In the genomic region with DNA sequence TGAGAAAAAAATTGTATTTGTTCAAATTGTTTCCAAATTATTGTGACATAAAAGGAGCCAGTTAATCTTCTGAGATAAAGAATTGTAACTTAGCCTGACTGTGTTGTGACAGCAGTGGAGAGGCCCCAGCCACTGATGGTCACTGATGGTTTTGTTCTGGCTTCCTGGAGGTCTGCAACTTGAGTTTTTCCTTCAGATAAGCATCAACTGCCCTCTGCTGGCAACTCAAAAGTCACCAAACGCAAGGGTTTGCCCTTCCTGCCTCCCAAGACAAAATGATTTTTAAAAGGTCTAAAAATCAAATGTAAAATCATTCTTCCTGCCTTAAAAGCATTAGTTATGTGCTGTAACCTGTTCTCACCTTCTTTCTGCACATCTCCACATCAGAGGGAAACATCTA, we compare ENCODE assay signal across 10 mouse cellular contexts.
DNase-seq lines count a peak whose midpoint lies in the region; ATAC-seq and TF ChIP-seq lines count a peak whose summit lies in the region.
"Had no signal": no experiment of that assay in that cellular context is flagged by ENCODE, and none has a peak within 500 bp of the region (broad histone marks: within the 10 kb centered on the region; RNA-seq: fewer than 3 reads in every experiment).

No protein-coding gene starts in this region.

- 0 out of 2 replicates have a peak, but pooled peaks cover 4% of the 10 kb centered on the region for H3K9me3 ChIP-seq in intestine, embryonic 14.5 days (ENCODE audit: control insufficient read depth, low read length)
- H3K9me3 ChIP-seq in intestine, embryonic 16.5 days (ENCODE audit: control insufficient read depth, low read length), result no peaks in the 10 kb centered on the region
- H3K9me3 ChIP-seq in CH12.LX (replicated peaks; ENCODE audit: low read length), result no peaks in the 10 kb centered on the region
- H3K9me3 ChIP-seq: hindbrain, embryonic 15.5 days had no signal

- no peak overlapping the region for H3K9ac ChIP-seq in intestine, embryonic 14.5 days (ENCODE audit: low read length)
- no peak overlapping the region for H3K9ac ChIP-seq in intestine, embryonic 16.5 days (ENCODE audit: low read depth, low read length)
- H3K9ac ChIP-seq in CH12.LX (ENCODE audit: insufficient read depth, low read depth), result no peak overlapping the region
- H3K9ac ChIP-seq: hindbrain, embryonic 15.5 days had no signal

- H3K4me3 ChIP-seq in intestine, embryonic 14.5 days (ENCODE audit: low read depth, low read length), result no peak overlapping the region
- no peak overlapping the region for H3K4me3 ChIP-seq in intestine, embryonic 16.5 days (ENCODE audit: low read length)
- H3K4me3 ChIP-seq in CH12.LX (replicated peaks in 1 of 3; ENCODE audit: low read depth in 2 of 3, low read length in 2 of 3, poor library complexity in 1 of 3), result no peak overlapping the region
- H3K4me3 ChIP-seq: hindbrain, embryonic 15.5 days had no signal

- TF ChIP-seq CTCF in CH12.LX (conservative IDR thresholded peaks at IDR 0.05 in 1 of 2, IDR thresholded peaks at IDR 0.05 in 1 of 2; ENCODE audit: low read depth in 2 of 2, low read length in 2 of 2), result peak; percentile 32 to 73; a peak in 2 of 4 replicates

- in situ Hi-C loops in CH12.LX (cut with MboI; ENCODE audit: low pct_ligation_motif_present, low pct_unique_long_range_greater_than_20kb, low sequenced_read_pairs), result no loop called here

- TF ChIP-seq POLR2A in CH12.LX (IDR thresholded peaks at IDR 0.05; ENCODE audit: low read depth, low read length), result no peak

- no peaks in the 10 kb centered on the region for H3K36me3 ChIP-seq in intestine, embryonic 14.5 days (ENCODE audit: control insufficient read depth, insufficient read depth, low read length)
- no peaks in the 10 kb centered on the region for H3K36me3 ChIP-seq in intestine, embryonic 16.5 days (ENCODE audit: control insufficient read depth, insufficient read depth, low read length)
- no peaks in the 10 kb centered on the region for H3K36me3 ChIP-seq in CH12.LX (replicated peaks in 1 of 2; ENCODE audit: control insufficient read depth in 1 of 2, insufficient read depth in 1 of 2, low read length in 1 of 2)
- H3K36me3 ChIP-seq: hindbrain, embryonic 15.5 days had no signal

- WGBS in intestine, embryonic 14.5 days, result 29% methylated on average over 1 of the region's 1 CpGs
- 30% methylated on average over 1 of the region's 1 CpGs for WGBS in intestine, embryonic 16.5 days

- peak; percentile 53 for DNase-seq in intestine, embryonic 14.5 days (ENCODE audit: low spot score)
- DNase-seq in CH12.LX (ENCODE audit: extremely low read depth), result peak; percentile 42
- DNase-seq in ZHBTc4 (ENCODE audit: low read depth, low spot score), result peak; percentile 16
- peak; percentile 11 to 21 for DNase-seq in left cerebral cortex, postnatal 25 days (ENCODE audit: low spot score in 2 of 2)
- no peak for DNase-seq in ovary, postnatal 36 days (ENCODE audit: low spot score)
- DNase-seq: cerebellum, adult 2 months had no signal

- no peaks in the 10 kb centered on the region for H3K27me3 ChIP-seq in intestine, embryonic 14.5 days (replicated peaks; ENCODE audit: control insufficient read depth, insufficient read depth, low read length)
- no peaks in the 10 kb centered on the region for H3K27me3 ChIP-seq in intestine, embryonic 16.5 days (replicated peaks; ENCODE audit: control insufficient read depth, insufficient read depth, low read length)
- H3K27me3 ChIP-seq in CH12.LX (replicated peaks), result no peaks in the 10 kb centered on the region
- H3K27me3 ChIP-seq: hindbrain, embryonic 15.5 days had no signal

- intact Hi-C loops in left cerebral cortex, postnatal 25 days (cut with DNase I), result no loop called here

- dilution Hi-C loops in CH12.LX (cut with MboI; ENCODE audit: extremely low pct_ligation_motif_present, extremely low pct_unique_long_range_greater_than_20kb, low sequenced_read_pairs), result no loop called here

- no peaks in the 10 kb centered on the region for H3K4me1 ChIP-seq in intestine, embryonic 14.5 days (replicated peaks; ENCODE audit: control insufficient read depth, insufficient read depth, low read length)
- H3K4me1 ChIP-seq in intestine, embryonic 16.5 days (ENCODE audit: control insufficient read depth, insufficient read depth, low read length), result no peaks in the 10 kb centered on the region
- peaks cover 0 to 4% of the 10 kb centered on the region in 2 experiments; a peak in 2 of 4 replicates for H3K4me1 ChIP-seq in CH12.LX (ENCODE audit: control insufficient read depth in 1 of 2, insufficient read depth in 2 of 2)
- H3K4me1 ChIP-seq: hindbrain, embryonic 15.5 days had no signal

- TF ChIP-seq RAD21 in CH12.LX (IDR thresholded peaks at IDR 0.05; ENCODE audit: low read depth, low read length), result peak; percentile 86

- no peak for ATAC-seq in intestine, embryonic 14.5 days (replicated peaks; ENCODE audit: low FRiP score, low TSS enrichment, low read depth)
- ATAC-seq in intestine, embryonic 16.5 days, result no peak
- ATAC-seq in megakaryocyte progenitor cell, adult 5-6 weeks (replicated peaks; ENCODE audit: poor library complexity), result no peak

- no peak for TF ChIP-seq EP300 in CH12.LX (IDR thresholded peaks at IDR 0.05; ENCODE audit: low read length)

- H3K79me2 ChIP-seq in CH12.LX (replicated peaks; ENCODE audit: control insufficient read depth, extremely low read depth, insufficient read depth, poor library complexity, severe bottlenecking), result no peaks in the 10 kb centered on the region

- no peak overlapping the region for H3K27ac ChIP-seq in intestine, embryonic 14.5 days (ENCODE audit: low read depth)
- no peak overlapping the region for H3K27ac ChIP-seq in intestine, embryonic 16.5 days (ENCODE audit: low read length)
- no peak overlapping the region for H3K27ac ChIP-seq in CH12.LX (ENCODE audit: insufficient read depth, low read depth)
- H3K27ac ChIP-seq: hindbrain, embryonic 15.5 days; macrophage had no signal

- no peak overlapping the region for H3K4me2 ChIP-seq in intestine, embryonic 14.5 days (ENCODE audit: low read length)
- no peak overlapping the region for H3K4me2 ChIP-seq in intestine, embryonic 16.5 days (ENCODE audit: low read depth, low read length)
- no peak overlapping the region for H3K4me2 ChIP-seq in CH12.LX (ENCODE audit: insufficient read depth, low read depth, poor library complexity, severe bottlenecking)
- H3K4me2 ChIP-seq: hindbrain, embryonic 15.5 days had no signal

TF ChIP-seq in CH12.LX, 34 proteins besides CTCF, POLR2A, EP300 and RAD21:
- TF ChIP-seq ZKSCAN1 (IDR thresholded peaks at IDR 0.05; ENCODE audit: borderline replicate concordance, low read depth, low read length), result no peak
- no peak for TF ChIP-seq MXI1 (IDR thresholded peaks at IDR 0.05; ENCODE audit: low read depth, low read length)
- TF ChIP-seq CHD2 (IDR thresholded peaks at IDR 0.05; ENCODE audit: low read length), result no peak
- no peak for TF ChIP-seq BHLHE40 (IDR thresholded peaks at IDR 0.05; ENCODE audit: low read depth, low read length)
- TF ChIP-seq USF2 (conservative IDR thresholded peaks at IDR 0.05; ENCODE audit: low read depth, low read length), result no peak
- no peak for TF ChIP-seq JUND (conservative IDR thresholded peaks at IDR 0.05; ENCODE audit: low read depth, low read length)
- TF ChIP-seq IRF4 (IDR thresholded peaks at IDR 0.05; ENCODE audit: low read depth, low read length), result no peak
- TF ChIP-seq CHD1 (IDR thresholded peaks at IDR 0.05; ENCODE audit: low read depth, low read length), result no peak
- no peak for TF ChIP-seq NRF1 (IDR thresholded peaks at IDR 0.05; ENCODE audit: low read depth, low read length)
- no peak for TF ChIP-seq ETS1 (conservative IDR thresholded peaks at IDR 0.05; ENCODE audit: low read depth, low read length)
- peak; percentile 76 for TF ChIP-seq SMC3 (IDR thresholded peaks at IDR 0.05; ENCODE audit: low read depth, low read length)
- no peak for TF ChIP-seq UBTF (IDR thresholded peaks at IDR 0.05; ENCODE audit: low read depth, low read length)
- no peak for TF ChIP-seq HCFC1 (IDR thresholded peaks at IDR 0.05; ENCODE audit: low read depth, low read length)
- TF ChIP-seq MEF2A (IDR thresholded peaks at IDR 0.05; ENCODE audit: borderline replicate concordance, low read depth, low read length), result no peak
- TF ChIP-seq ZNF384 (IDR thresholded peaks at IDR 0.05; ENCODE audit: low read depth, low read length), result no peak
- TF ChIP-seq ELF1 (IDR thresholded peaks at IDR 0.05; ENCODE audit: low read depth, low read length), result 0 out of 2 replicates have a peak, but pooled peaks have one; percentile 17
- TF ChIP-seq KAT2A (IDR thresholded peaks at IDR 0.05; ENCODE audit: insufficient replicate concordance, low read length), result no peak
- no peak for TF ChIP-seq TCF12 (IDR thresholded peaks at IDR 0.05; ENCODE audit: low read depth, low read length)
- TF ChIP-seq ZMIZ1 (IDR thresholded peaks at IDR 0.05; ENCODE audit: low read depth, low read length), result no peak
- no peak for TF ChIP-seq USF1 (IDR thresholded peaks at IDR 0.05; ENCODE audit: low read depth, low read length)
- no peak for TF ChIP-seq TBP (conservative IDR thresholded peaks at IDR 0.05; ENCODE audit: low read depth, low read length)
- TF ChIP-seq E2F4 (IDR thresholded peaks at IDR 0.05; ENCODE audit: insufficient replicate concordance, low read depth, low read length), result no peak
- peak; percentile 47; the same call in 1 of the 2 replicates for TF ChIP-seq ZC3H11A (IDR thresholded peaks at IDR 0.05; ENCODE audit: low read depth, low read length)
- no peak for TF ChIP-seq GABPA (IDR thresholded peaks at IDR 0.05; ENCODE audit: insufficient replicate concordance, low read depth, low read length)
- no peak for TF ChIP-seq MYC (IDR thresholded peaks at IDR 0.05; ENCODE audit: low read depth, low read length)
TF ChIP-seq in CH12.LX: peak in this region for 3.
